Mouse (Mus musculus): ENCODE data around the gene Brd3. TPM values are rescaled to one million over a fixed set of nuclear protein-coding genes. Genes with fewer than 3 reads are reported as not detected.
"Not testable (repeated sequence)": the region's sequence is repeated elsewhere in the genome, so short reads cannot be mapped to it uniquely, and the experiment has no call there.

The Brd3 gene
- 140 and 155 TPM in 2 replicates for polyA plus RNA-seq (2016; fragmentation: Nextera tagmentation; extraction: Ambion mirVana)

DNA sequence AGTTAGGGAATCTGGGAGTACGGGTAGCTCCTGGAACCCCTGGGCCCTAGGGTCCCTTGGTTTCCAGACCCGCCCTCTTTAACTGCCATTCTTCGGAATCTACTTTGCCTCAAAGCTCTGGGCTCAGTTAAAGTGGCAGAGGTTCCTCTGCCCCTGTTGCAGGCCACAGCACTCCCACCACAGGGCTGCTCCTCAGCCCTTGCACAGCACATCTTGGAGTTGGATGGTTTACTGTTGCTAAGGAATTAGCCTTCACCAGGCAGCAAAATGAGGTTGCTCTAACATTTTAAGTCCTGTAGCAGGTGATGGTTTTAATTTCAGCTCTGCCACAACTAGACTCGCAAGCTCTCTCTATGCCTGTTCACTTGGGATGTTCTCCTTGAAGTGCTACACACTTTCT is at the start of gene Brd3:
Gene Brd3, minus strand, starts transcription at position 101 of the 400 bp plus-strand sequence.
- H3K27ac ChIP-seq = no peak within 1 kb of the TSS
- no peaks in the 10 kb centered on the region for H3K4me1 ChIP-seq
- H3K36me3 ChIP-seq (replicated peaks) = no peaks in the 10 kb centered on the region
- ATAC-seq (ENCODE audit: low FRiP score) = no peak
- no peaks in the 10 kb centered on the region for H3K27me3 ChIP-seq
- 64% methylated on average over 4 of the region's 4 CpGs for WGBS
- H3K4me3 ChIP-seq (replicated peaks) = no peak within 1 kb of the TSS
- H3K9me3 ChIP-seq = 0 out of 2 replicates have a peak, but pooled peaks cover 3% of the 10 kb centered on the region
- H3K4me2 ChIP-seq = no peak within 1 kb of the TSS
- H3K9ac ChIP-seq = no peak within 1 kb of the TSS

DNA sequence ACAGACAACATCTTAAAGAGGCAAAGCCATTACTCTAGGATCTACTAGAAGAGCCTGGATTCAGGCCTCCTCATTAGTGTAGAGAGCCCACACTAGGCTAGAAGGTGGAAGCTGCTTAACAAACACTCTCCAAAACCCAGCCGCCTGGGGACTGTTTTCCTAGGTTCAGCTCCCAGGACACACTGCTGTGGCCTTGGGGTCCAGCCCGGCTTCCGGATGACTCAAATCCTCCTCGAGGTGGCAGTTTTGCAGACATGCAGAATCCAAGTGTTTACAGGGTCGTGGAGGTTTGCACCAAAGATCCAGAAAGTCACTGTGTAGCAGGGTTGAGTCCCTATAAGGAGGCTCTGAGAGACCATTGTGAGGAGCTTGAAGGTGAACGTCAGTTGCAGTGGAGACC is 49.5 kb upstream of the Brd3 start:
- H3K9ac ChIP-seq = no peak overlapping the region
- ATAC-seq (ENCODE audit: low FRiP score) = no peak
- H3K4me1 ChIP-seq = no peaks in the 10 kb centered on the region
- no peak overlapping the region for H3K27ac ChIP-seq
- H3K4me3 ChIP-seq (replicated peaks) = no peak overlapping the region
- H3K9me3 ChIP-seq = no peaks in the 10 kb centered on the region
- H3K36me3 ChIP-seq (replicated peaks) = no peaks in the 10 kb centered on the region
- WGBS = 85% methylated on average over 6 of the region's 6 CpGs
- H3K4me2 ChIP-seq = no peak overlapping the region
- H3K27me3 ChIP-seq = peaks cover 17% of the 10 kb centered on the region

DNA sequence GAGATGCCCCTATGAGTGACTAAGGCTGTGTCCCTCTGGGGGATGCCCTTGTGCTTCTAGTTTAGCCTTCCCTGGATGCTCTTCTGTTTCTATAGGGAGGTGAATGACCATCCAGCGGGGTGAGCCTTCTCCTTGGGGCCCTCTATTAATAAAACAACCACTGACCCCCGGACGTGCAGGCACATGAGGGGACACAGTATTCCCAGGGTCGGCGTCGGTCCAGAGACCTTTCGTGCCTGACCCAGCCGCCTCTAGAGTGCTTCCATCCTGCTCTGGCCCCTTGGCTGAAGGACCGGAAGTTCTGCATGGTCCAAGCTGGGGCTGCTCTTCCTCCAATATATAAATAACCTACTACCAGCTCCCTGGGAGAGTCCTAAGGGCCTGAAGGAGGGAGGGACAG is 46.8 kb upstream of the Brd3 start:
- no peak for ATAC-seq (ENCODE audit: low FRiP score)
- H3K27ac ChIP-seq = no peak overlapping the region
- no peaks in the 10 kb centered on the region for H3K36me3 ChIP-seq (replicated peaks)
- H3K9me3 ChIP-seq = no peaks in the 10 kb centered on the region
- no peaks in the 10 kb centered on the region for H3K4me1 ChIP-seq
- no peak overlapping the region for H3K9ac ChIP-seq
- no peak overlapping the region for H3K4me3 ChIP-seq (replicated peaks)
- 93% methylated on average over 9 of the region's 9 CpGs for WGBS
- peaks cover 17% of the 10 kb centered on the region for H3K27me3 ChIP-seq
- H3K4me2 ChIP-seq = no peak overlapping the region

DNA sequence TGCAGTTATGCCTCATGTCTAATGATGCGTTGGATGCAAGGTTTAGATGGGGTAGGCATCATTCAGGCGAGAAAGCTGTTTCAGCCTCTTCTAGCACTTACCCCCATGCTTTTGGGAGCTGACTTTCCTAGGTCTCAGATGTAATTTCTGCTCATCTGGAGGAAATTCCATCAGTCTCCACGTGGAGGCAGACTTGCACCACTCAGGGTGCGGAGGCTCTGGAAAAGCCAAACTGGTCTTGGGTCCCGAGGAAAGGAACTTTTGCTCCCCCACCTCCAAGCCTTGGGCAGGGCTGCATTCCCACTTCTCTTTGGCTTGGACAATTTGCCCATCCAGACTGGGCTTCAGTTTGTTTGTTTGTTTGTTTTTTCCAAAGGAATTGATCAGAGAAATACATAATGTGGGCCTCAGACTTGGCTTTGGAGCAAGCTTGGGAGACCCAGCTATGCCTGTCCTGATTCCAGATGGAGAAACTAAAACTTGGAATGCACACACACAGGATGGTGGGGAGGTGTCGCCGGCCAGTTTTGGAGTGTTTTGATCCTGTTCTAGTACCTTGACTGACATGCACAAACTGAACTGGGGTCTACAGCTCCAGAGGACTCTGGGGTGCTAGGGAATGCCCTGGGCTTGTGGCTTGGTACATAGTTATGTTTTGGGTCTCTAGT is 45.3 kb upstream of the Brd3 start:
- no peaks in the 10 kb centered on the region for H3K36me3 ChIP-seq (replicated peaks)
- 21% methylated on average over 7 of the region's 7 CpGs for WGBS
- no peak overlapping the region for H3K4me2 ChIP-seq
- H3K4me3 ChIP-seq (replicated peaks) = no peak overlapping the region
- H3K27me3 ChIP-seq = peaks cover 17% of the 10 kb centered on the region
- no peak overlapping the region for H3K9ac ChIP-seq
- H3K9me3 ChIP-seq = no peaks in the 10 kb centered on the region
- no peak for ATAC-seq (ENCODE audit: low FRiP score)
- H3K27ac ChIP-seq = no peak overlapping the region
- no peaks in the 10 kb centered on the region for H3K4me1 ChIP-seq

DNA sequence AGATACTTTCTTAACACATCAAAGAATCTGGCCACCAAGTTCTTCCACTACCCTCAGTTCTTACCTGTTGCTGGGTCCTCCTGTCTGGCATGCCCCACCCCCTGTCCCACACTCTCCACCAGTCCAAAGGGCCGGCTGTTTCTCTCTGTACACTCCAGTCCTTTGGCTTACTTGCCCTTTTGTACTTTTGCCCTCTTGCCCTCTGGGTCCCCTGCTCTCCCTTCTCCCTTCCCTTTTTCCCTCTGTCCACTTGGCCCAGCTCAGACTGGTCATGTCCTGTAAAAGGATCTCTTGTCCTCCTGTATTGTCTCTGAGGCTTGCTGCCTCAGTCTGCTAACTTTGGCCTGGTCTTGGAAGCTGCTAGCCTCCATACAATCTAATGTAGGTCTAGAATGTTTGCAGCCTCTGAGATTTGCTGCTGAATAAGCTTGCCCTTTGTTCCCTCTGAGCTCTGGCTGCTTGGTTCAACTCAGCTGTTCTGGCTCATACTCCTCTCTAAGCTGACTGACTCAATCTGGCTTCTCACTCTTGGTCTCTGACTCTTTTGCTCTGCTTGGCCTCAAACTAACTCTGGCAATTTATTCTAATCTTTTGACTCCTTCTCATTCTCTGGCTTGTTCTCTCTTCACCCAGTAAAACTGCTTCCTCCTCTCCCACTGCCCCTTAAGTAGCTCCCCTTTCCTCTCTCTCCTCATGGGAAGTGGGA is 41.4 kb upstream of the Brd3 start:
- no peak overlapping the region for H3K4me3 ChIP-seq (replicated peaks)
- H3K4me1 ChIP-seq = no peaks in the 10 kb centered on the region
- H3K4me2 ChIP-seq = no peak overlapping the region
- no peak overlapping the region for H3K9ac ChIP-seq
- H3K9me3 ChIP-seq = no peaks in the 10 kb centered on the region
- no peaks in the 10 kb centered on the region for H3K27me3 ChIP-seq
- 95% methylated on average over 1 of the region's 1 CpGs for WGBS
- H3K36me3 ChIP-seq (replicated peaks) = no peaks in the 10 kb centered on the region
- no peak overlapping the region for H3K27ac ChIP-seq
- ATAC-seq (ENCODE audit: low FRiP score) = no peak

DNA sequence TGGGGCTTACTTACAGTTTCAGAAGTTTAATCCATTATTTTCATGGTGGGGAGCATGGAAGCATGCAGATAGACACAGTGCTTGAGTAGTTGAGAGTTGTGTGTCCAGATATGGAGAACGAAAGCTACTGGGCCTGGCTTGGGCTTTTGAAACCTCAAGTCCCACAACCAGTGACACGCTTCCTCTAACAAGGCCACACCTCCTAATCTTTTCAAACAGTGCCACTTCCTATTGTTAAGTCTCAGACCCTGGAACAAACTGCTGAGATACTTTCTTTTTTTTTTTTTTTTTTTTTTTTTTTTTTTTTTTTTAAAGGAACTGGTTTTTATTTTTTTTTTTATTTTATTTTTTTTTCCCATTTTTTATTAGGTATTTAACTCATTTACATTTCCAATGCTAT is 40.5 kb upstream of the Brd3 start:
- H3K4me2 ChIP-seq = no peak overlapping the region
- H3K9me3 ChIP-seq = no peaks in the 10 kb centered on the region
- H3K27ac ChIP-seq = no peak overlapping the region
- no peak for ATAC-seq (ENCODE audit: low FRiP score)
- WGBS = 90% methylated on average over 2 of the region's 2 CpGs
- no peaks in the 10 kb centered on the region for H3K4me1 ChIP-seq
- no peaks in the 10 kb centered on the region for H3K27me3 ChIP-seq
- no peak overlapping the region for H3K9ac ChIP-seq
- H3K4me3 ChIP-seq (replicated peaks) = no peak overlapping the region
- no peaks in the 10 kb centered on the region for H3K36me3 ChIP-seq (replicated peaks)

DNA sequence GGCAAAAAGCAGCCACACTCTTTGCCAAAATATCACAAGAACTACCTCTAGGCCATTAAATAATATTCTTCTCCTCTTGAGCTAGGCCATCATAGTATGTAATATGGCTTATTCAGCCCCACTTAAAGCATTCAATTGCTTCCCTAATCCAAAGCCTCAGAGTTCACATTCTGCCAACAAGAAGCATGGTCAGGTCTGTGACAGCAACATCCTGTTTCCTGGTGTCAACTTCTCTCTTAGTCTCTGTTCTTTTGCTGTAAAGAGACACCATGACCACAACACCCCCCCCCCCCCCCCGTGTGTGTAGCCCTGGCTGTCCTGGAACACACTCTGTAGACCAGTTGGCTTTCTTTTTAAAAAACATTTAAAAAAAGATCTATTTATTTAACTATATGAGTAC is 39.9 kb upstream of the Brd3 start:
- ATAC-seq (ENCODE audit: low FRiP score) = no peak
- Histone ChIP-seq H3K9me3 (no peaks in the 10 kb centered on the region), H3K36me3 (replicated peaks) (no peaks in the 10 kb centered on the region), H3K4me2 (no peak overlapping the region), H3K27ac (no peak overlapping the region), H3K4me1 (no peaks in the 10 kb centered on the region), H3K27me3 (no peaks in the 10 kb centered on the region), H3K4me3 (replicated peaks) (no peak overlapping the region), H3K9ac (no peak overlapping the region)
- WGBS = 57% methylated on average over 1 of the region's 1 CpGs

DNA sequence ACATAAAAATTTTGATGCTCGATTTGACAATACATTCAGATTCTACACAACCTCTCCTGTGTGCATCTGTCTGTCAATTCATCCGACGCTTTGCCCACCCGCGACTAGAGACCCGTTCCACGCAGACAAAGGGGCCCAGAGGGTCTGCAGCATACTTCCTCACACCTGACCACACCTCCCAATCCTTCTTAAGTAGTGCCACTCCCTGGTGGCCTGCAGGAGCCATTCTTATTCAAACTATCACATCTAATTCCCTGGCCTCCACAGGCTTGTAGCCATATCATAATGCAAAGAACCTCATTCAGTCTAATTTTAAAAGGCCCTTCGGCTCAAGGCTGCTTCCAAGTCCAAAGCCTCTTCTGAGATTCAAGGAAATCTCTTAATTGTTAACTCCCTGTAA is 38.6 kb upstream of the Brd3 start:
- WGBS = 92% methylated on average over 8 of the region's 8 CpGs
- ATAC-seq (ENCODE audit: low FRiP score); H3K36me3 ChIP-seq (replicated peaks): not testable (repeated sequence)

DNA sequence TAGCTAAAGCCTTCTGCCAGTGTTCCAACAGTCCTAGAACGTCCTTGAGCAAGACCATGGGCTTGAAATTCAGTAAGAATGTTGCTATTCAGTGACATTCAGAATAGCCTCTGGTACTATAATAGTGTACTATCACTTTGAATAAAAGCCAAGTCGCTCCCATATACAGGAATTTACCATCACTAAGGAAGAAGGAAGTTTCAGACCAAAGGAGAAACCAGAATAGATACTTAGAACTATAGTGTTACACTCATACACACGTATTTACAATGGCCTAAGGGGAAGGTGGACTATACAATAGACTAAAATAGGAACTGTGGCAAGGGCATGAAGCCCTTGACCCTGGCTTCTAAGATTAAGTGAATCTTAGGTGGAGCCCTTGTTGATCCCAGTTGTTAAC is 38.1 kb upstream of the Brd3 start:
- 80% methylated on average over 3 of the region's 3 CpGs for WGBS
- H3K4me2 ChIP-seq; H3K27ac ChIP-seq; H3K4me3 ChIP-seq (replicated peaks); H3K9ac ChIP-seq; ATAC-seq (ENCODE audit: low FRiP score); H3K9me3 ChIP-seq; H3K27me3 ChIP-seq; H3K36me3 ChIP-seq (replicated peaks): not testable (repeated sequence)
- peaks cover 14% of the 10 kb centered on the region for H3K4me1 ChIP-seq

More for the DNA sequence above, 38.6 kb upstream of the Brd3 start:
- not testable (repeated sequence) for H3K27me3 ChIP-seq; H3K4me3 ChIP-seq (replicated peaks); H3K27ac ChIP-seq; H3K4me1 ChIP-seq; H3K9me3 ChIP-seq; H3K9ac ChIP-seq; H3K4me2 ChIP-seq

DNA sequence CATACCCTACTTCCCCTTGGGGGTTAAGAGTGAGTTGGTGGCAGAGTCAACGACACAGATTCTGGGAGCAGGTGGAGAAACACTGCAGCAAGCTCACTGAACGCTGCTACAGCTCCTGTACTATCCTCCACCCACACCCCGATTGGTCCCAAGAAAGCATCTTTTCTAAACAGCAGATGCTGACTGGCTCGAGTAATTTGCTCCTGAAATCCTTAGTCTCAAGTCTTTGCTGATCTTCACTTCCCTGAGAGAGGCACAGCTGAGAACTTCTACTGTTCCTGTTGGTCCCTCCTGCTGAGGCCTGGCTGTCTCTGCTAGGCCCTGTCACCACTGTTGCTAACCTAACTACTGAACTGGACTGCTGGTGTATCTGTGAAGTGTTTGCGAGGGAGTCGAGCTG is 37.2 kb upstream of the Brd3 start:
- no peaks in the 10 kb centered on the region for H3K36me3 ChIP-seq (replicated peaks)
- H3K4me2 ChIP-seq = no peak overlapping the region
- no peaks in the 10 kb centered on the region for H3K27me3 ChIP-seq
- no peak overlapping the region for H3K27ac ChIP-seq
- WGBS = 88% methylated on average over 6 of the region's 6 CpGs
- no peak overlapping the region for H3K4me3 ChIP-seq (replicated peaks)
- ATAC-seq (ENCODE audit: low FRiP score) = no peak
- no peak overlapping the region for H3K9ac ChIP-seq
- peaks cover 15% of the 10 kb centered on the region for H3K4me1 ChIP-seq
- no peaks in the 10 kb centered on the region for H3K9me3 ChIP-seq

DNA sequence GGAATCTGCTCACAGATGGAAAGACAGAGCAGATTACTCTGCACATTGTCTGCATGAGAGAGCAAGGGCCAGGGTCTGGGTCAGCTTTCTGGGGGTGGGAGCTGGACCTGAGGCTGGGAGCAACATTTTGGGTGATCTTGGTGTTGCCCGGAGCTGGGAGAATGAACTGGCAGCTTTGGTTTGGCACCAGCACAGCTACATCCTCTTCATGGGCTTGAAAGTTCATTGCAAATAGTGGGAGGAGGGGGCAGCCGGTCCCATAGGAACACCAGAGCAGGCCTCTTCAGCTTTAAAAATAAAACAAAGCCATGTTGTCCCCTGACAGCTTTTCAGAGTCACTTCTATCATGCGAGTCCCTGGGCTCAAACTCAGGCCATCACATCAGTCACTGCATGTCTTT is 33.8 kb upstream of the Brd3 start:
- Histone ChIP-seq H3K4me1 (peaks cover 20% of the 10 kb centered on the region), H3K4me3 (replicated peaks) (peak overlapping the region; percentile 38; the same call in 1 of the 2 replicates), H3K27me3 (no peaks in the 10 kb centered on the region), H3K4me2 (peak overlapping the region; percentile 55), H3K36me3 (replicated peaks) (peaks cover 7% of the 10 kb centered on the region), H3K9ac (peak overlapping the region; percentile 46; the same call in 1 of the 2 replicates), H3K27ac (no peak overlapping the region; the same call in 1 of the 2 replicates), H3K9me3 (no peaks in the 10 kb centered on the region)
- no peak for ATAC-seq (ENCODE audit: low FRiP score)
- 94% methylated on average over 3 of the region's 3 CpGs for WGBS

DNA sequence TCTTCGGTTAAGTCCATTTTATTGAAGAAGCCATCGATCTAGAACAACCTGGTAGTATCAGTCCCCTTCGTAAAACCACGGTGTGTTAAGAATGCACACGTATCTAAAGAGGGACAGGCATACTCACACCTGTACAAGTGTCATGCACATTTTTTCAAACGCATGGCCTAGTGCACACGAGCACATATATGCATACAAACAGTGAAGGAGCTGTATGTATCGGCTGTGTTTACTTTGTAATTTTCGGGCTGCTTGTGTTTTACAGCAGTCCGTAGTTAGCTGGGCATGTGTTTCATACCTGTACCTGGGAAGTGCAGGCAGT is 33.0 kb upstream of the Brd3 start:
- peak overlapping the region; percentile 89 for H3K27ac ChIP-seq
- WGBS = 32% methylated on average over 10 of the region's 10 CpGs
- peak overlapping the region; percentile 38 for H3K4me3 ChIP-seq (replicated peaks)
- H3K9me3 ChIP-seq = no peaks in the 10 kb centered on the region
- H3K27me3 ChIP-seq = no peaks in the 10 kb centered on the region
- peak overlapping the region; percentile 55 for H3K4me2 ChIP-seq
- ATAC-seq (ENCODE audit: low FRiP score) = peak; percentile 34
- peaks cover 14% of the 10 kb centered on the region for H3K36me3 ChIP-seq (replicated peaks)
- H3K4me1 ChIP-seq = peaks cover 20% of the 10 kb centered on the region
- peak overlapping the region; percentile 46 for H3K9ac ChIP-seq

Data from forebrain, embryonic 12.5 days (tissue).